Mouse (Mus musculus): ENCODE results near the gene Ildr2. TPM values are rescaled to one million over a fixed set of nuclear protein-coding genes. Genes with fewer than 3 reads are reported as not detected.
A peak's percentile ranks its signal among the peaks of the same experiment; 100 is the strongest.

Ildr2 gene
- total and polyA plus RNA-seq, 3 experiments: 2.0 to 11.2 (median 3.1) TPM

DNA sequence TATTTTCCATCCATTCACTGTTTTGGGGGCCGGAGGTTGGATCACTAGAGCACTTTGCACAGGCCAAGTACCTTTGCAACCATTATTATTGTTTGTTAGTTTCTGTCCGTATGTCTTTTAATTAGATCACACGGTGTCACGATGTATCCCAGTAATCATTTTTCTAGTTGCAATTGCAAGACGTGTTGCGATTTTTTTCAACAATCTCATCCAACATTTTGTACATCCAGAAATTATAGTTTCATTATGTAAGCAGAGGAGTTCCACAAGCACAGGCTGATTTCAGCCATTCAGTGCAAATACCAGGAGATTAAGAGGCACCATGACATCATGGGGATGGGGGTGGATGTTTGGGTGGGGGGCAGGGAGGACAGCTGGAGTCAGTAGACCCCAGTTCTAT is 29.5 kb downstream of the Ildr2 start:
- no peak for DNase-seq

GRCm38 (mm10) chr1:166284390-166284789 is 30.5 kb downstream of the Ildr2 start:
- DNase-seq: no peak

- no peak for DNase-seq
These were observed 32.3 kb downstream of the Ildr2 start for GRCm38 (mm10) chr1:166286231-166286630.

GRCm38 (mm10) chr1:166290562-166290961 is 36.6 kb downstream of the Ildr2 start:
- no peak for DNase-seq

DNA sequence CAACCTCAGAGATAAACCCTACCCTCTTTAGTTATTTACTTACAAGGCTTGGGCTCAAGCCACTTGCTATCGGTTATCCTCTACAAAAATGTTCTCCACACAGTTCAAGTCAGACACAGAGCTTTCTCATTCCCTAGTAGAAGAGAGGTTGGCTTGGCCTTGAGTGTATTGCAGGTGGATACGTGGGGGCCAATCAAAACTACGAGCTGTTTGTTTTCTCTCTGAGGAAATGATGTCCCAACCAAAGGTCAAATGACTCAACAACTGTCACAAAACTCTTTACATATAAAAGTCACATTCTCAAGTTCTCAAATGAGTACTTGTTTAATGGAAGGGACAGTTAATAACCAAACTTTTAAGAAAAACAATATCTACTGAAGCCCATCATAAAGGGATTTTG is 39.1 kb downstream of the Ildr2 start:
- DNase-seq: no peak

DNA sequence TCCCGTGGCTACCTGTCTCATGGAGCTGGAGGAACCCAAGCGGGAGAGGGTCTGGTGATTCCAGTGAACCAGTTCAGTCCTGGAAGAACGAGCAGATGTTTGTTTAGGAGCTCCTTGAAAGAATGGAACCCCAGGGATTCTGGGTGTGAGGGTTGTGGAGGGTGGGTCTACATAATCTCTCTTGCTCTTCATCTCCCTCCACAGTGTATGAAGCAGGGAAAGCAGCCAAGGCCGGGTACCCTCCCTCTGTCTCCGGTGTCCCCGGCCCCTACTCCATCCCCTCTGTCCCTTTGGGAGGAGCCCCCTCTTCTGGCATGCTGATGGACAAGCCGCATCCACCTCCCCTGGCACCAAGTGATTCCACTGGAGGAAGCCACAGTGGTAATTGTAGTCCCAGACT is 41.6 kb downstream of the Ildr2 start:
- no peak for DNase-seq

- DNase-seq: peak; percentile 63
These were observed 42.4 kb downstream of the Ildr2 start for GRCm38 (mm10) chr1:166296371-166296770.

GRCm38 (mm10) chr1:166296971-166297370 is 43.0 kb downstream of the Ildr2 start:
- DNase-seq: peak; percentile 66

DNA sequence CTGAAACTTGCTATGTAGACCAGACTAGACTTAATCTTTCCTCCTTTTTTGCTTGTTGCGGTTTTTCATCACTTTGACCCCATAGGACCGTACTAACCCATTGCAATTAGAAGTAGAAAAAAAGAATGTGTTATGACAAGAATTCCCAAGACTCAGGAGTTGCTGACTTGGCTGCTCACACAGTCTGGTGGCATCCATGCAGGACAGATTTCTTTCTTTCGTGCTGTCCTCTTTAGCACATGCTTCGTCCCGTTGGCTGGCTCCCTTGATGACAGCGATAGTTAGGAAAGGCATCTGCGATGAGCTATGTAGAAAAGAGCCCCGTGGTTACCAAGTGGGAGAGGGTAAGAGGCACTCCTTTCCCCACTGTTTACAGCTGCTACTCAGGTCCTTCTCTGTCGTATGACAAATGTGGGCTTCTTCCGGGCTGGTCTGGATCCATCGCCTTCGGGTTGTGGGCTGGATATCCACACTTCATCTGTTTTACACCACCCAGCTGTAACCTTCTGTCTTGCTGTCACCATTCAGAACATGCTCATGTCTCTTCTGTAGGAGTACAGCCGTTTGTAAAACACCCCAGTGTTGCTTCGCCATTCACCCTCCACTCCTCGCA is 43.7 kb downstream of the Ildr2 start:
- DNase-seq: no peak

GRCm38 (mm10) chr1:166298884-166299283 is 44.9 kb downstream of the Ildr2 start:
- no peak for DNase-seq

- DNase-seq: no peak
These were observed 45.9 kb downstream of the Ildr2 start for GRCm38 (mm10) chr1:166299821-166300220.

DNA sequence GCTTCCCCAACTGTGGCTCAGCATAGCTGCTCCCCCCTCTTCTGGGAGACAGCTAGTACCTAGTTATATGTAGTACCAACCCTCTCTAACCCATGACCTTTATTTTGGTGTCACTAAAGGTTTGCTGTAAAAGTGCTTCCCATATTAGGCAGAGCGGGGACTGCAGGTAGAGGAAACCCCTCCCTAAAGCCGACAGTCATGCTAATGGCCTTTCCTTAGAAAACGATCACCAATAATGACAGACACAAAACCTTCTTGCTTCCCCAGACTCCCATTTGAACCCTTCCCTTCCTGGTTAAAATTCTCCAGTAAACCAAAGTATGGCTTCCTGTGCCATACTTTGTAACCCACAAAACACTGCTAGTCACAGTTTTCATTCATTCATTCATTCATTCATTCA is 46.6 kb downstream of the Ildr2 start:
- no peak for DNase-seq

DNA sequence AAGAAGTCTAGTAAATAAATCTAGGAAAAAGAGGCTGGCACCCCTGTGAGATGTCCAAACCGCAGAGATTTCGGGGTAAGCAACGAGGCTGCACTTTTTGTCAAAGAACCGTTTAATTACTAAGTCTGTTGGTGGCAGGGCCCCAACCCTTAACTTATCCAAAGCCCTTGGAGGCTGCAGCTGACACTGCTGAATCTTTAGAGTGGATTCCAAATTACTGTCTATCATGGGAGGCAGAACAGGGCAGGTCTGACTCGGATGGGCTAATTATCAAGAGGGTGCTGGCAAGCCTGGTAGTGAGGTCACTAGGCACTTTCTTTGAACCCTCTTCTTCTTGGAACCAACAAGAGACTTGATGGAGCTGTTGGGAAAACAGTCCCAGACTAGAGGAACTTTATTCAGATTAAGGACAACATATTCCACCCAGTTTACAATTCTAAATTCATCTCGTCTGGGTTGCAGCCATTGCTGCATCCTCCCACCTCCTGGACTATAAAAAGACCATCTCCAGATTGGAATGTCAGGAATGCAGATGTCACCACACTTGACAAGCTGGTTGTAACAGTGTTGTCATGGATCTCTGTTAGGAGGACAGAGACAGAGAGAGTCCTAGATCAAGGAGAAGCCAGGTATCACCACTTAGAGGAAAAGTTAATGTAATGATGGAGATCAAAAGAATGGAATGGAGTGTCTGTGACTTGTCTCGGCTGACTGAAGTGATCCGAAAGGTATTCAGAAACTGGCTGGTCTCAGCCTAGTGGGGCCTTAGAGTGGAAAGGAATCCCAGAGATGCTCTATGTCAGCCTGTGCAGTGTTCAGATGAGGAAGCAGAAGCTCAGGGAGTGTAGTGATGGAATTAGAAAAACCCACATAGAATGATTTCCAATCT is 50.7 kb downstream of the Ildr2 start:
- no peak for DNase-seq

GRCm38 (mm10) chr1:166308471-166308850 is 54.5 kb downstream of the Ildr2 start:
- DNase-seq: no peak

DNA sequence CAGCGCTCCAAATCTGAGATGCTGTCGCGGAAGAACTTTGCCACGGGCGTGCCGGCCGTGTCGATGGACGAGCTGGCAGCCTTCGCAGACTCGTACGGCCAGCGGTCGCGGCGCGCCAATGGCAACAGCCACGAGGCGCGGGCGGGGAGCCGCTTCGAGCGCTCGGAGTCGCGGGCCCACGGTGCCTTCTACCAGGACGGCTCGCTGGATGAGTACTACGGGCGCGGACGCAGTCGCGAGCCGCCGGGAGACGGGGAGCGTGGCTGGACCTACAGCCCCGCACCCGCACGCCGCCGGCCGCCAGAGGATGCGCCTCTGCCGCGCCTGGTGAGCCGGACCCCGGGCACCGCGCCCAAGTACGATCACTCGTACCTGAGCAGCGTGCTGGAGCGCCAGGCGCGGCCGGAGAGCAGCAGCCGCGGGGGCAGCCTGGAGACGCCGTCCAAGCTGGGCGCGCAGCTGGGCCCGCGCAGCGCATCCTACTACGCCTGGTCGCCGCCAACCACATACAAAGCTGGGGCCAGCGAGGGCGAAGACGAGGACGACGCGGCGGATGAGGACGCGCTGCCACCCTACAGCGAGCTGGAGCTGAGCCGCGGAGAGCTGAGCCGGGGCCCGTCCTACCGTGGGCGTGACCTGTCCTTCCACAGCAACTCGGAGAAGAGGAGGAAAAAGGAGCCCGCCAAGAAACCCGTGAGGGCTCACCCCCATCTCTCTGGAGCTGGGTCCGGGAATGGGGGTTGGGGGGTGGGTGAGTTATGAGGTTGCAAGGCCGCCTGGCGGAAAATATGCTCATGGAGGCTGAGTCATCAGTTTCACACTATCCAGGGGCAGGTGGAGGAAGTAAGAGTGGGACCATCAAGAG is 55.1 kb downstream of the Ildr2 start:
- peak; percentile 65 for DNase-seq

- DNase-seq: peak; percentile 58
These were observed 57.2 kb downstream of the Ildr2 start for GRCm38 (mm10) chr1:166311151-166311550.

- peak; percentile 62 for DNase-seq
These were observed 59.7 kb downstream of the Ildr2 start for GRCm38 (mm10) chr1:166313637-166314036.

GRCm38 (mm10) chr1:166315706-166316105 is 61.8 kb downstream of the Ildr2 start:
- DNase-seq: no peak

DNA sequence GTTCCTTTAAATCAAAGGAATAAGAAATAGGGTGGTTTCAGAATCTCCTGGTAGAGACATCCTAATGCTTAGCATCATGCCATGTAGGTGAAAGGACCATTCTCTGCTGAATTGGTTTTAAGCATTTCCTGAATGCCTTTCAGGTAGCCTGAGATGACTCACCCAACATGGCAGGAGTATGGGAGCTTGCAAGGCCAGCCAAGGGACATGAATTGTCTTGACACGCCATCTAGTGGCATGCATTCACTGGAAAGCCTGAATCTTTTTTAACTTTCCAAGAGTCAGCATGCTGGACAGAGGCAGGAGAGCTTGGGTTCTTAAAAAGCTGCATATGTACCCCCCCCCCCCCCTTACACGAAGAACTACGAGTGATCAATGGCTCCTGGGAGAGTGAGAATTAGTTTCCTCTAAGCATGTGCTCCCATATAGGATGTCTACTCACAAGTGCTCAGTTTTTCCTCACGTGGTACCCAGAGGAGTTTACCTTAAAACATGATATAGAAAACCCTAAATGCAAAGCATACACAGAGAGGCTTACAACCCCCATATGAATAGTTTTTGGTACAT is 65.3 kb downstream of the Ildr2 start:
- peak; percentile 77 for DNase-seq

GRCm38 (mm10) chr1:166326421-166326820 is 72.5 kb downstream of the Ildr2 start:
- DNase-seq: no peak

- no peak for DNase-seq
These were observed 76.8 kb downstream of the Ildr2 start for GRCm38 (mm10) chr1:166330752-166331151.

- DNase-seq: peak; percentile 22
These were observed 85.2 kb downstream of the Ildr2 start for GRCm38 (mm10) chr1:166339110-166339509.

All from adrenal gland, adult 2 months (tissue).